Mouse (Mus musculus) frontal cortex, adult (tissue): ENCODE measurements around the gene Fcgr3.

Experiments
- ATAC-seq: cut with Nextera tagmentation; 2 replicates; pipeline ENCODE4 v1.9.2; 2017; ENCODE audit warnings: mild to moderate bottlenecking, moderate library complexity, mixed read lengths; ENCODE audit not compliant: low TSS enrichment

Gene Fcgr3

GRCm38 (mm10) chr1:171050774-171051173 lies 14.0 kb downstream of the Fcgr3 start:
- no peak for ATAC-seq

- ATAC-seq: no peak
Observed at GRCm38 (mm10) chr1:171049263-171049662, 15.5 kb downstream of the Fcgr3 start.

GRCm38 (mm10) chr1:171046501-171046900 lies 18.2 kb downstream of the Fcgr3 start:
- ATAC-seq: no peak

- ATAC-seq: peak; percentile 13; the same call in 1 of the 2 replicates
Observed at GRCm38 (mm10) chr1:171045079-171045465, 19.7 kb downstream of the Fcgr3 start.

- ATAC-seq: peak; percentile 98
Observed at GRCm38 (mm10) chr1:171044365-171045078, 20.2 kb downstream of the Fcgr3 start.

- no peak for ATAC-seq
Observed at GRCm38 (mm10) chr1:171043594-171044153, 21.1 kb downstream of the Fcgr3 start.

GRCm38 (mm10) chr1:171039880-171040279 lies 24.9 kb downstream of the Fcgr3 start:
- no peak for ATAC-seq

GRCm38 (mm10) chr1:171039135-171039534 lies 25.6 kb downstream of the Fcgr3 start:
- no peak for ATAC-seq

- peak; percentile 56 for ATAC-seq
Observed at GRCm38 (mm10) chr1:171037861-171038721, 26.6 kb downstream of the Fcgr3 start.

GRCm38 (mm10) chr1:171036550-171037324 lies 28.0 kb downstream of the Fcgr3 start:
- no peak for ATAC-seq

- ATAC-seq: no peak
Observed at GRCm38 (mm10) chr1:171035611-171036010, 29.1 kb downstream of the Fcgr3 start.

GRCm38 (mm10) chr1:171034201-171034600 lies 30.5 kb downstream of the Fcgr3 start:
- no peak for ATAC-seq

GRCm38 (mm10) chr1:171033756-171034155 lies 31.0 kb downstream of the Fcgr3 start:
- ATAC-seq: peak; percentile 50; the same call in 1 of the 2 replicates

GRCm38 (mm10) chr1:171033196-171033595 lies 31.5 kb downstream of the Fcgr3 start:
- ATAC-seq: peak; percentile 32; the same call in 1 of the 2 replicates

- ATAC-seq: no peak
Observed at GRCm38 (mm10) chr1:171032691-171033090, 32.0 kb downstream of the Fcgr3 start.

GRCm38 (mm10) chr1:171031752-171032151 lies 33.0 kb downstream of the Fcgr3 start:
- no peak for ATAC-seq

- peak; percentile 50; the same call in 1 of the 2 replicates for ATAC-seq
Observed at GRCm38 (mm10) chr1:171019311-171019950, 45.3 kb downstream of the Fcgr3 start.

- no peak for ATAC-seq
Observed at GRCm38 (mm10) chr1:171018737-171019136, 46.0 kb downstream of the Fcgr3 start, which contains the start of gene Fcgr4. Gene Fcgr4, plus strand, starts transcription at chr1:171018920.

- ATAC-seq: no peak
Observed at GRCm38 (mm10) chr1:171017468-171018158, 47.1 kb downstream of the Fcgr3 start.

- no peak for ATAC-seq
Observed at GRCm38 (mm10) chr1:171016676-171017356, 47.9 kb downstream of the Fcgr3 start.
